Mouse (Mus musculus) megakaryocyte, embryonic 14.5 days (primary cell): ENCODE data around the gene Pigl. TPM values are rescaled to one million over a fixed set of nuclear protein-coding genes. Genes with fewer than 3 reads are reported as not detected.
"Not testable (repeated sequence)": the region's sequence is repeated elsewhere in the genome, so short reads cannot be mapped to it uniquely, and the experiment has no call there.

Source experiments
- H3K27me3 ChIP-seq: replicated peaks from 2 replicates; pipeline ENCODE3; 2012; ENCODE audit warnings: inconsistent platforms
- H3K36me3 ChIP-seq: replicated peaks from 2 replicates; pipeline ENCODE3; 2012; ENCODE audit warnings: low read length, inconsistent platforms, mixed read lengths
- H3K4me1 ChIP-seq: 2 replicates; pipeline ENCODE4 v1.6.1; 2012; ENCODE audit warnings: inconsistent platforms
- H3K4me3 ChIP-seq: replicated peaks from 2 replicates; pipeline ENCODE3; 2012; ENCODE audit warnings: moderate library complexity, mild to moderate bottlenecking, inconsistent platforms
- H3K9me3 ChIP-seq: 2 replicates; pipeline ENCODE4 v1.6.1; 2012; ENCODE audit warnings: inconsistent platforms
- FLI1 ChIP-seq: IDR thresholded peaks from 2 replicates; pipeline ENCODE4 v1.6.1; 2012; ENCODE audit warnings: low read length, inconsistent platforms, mixed read lengths
- GATA1 ChIP-seq: IDR thresholded peaks from 3 replicates; pipeline ENCODE4 v1.6.1; 2012; ENCODE audit warnings: mixed read lengths, low read length, inconsistent platforms, borderline replicate concordance
- polyA plus RNA-seq: library from polyadenylated mRNA; stranded (reverse); fragments of >175 nt; gene quantifications from 2 replicates; pipeline ENCODE4 v1.2.3, GENCODE M21; 2012; ENCODE audit warnings: low replicate concordance; ENCODE audit not compliant: insufficient read depth

Gene Pigl
- polyA plus RNA-seq, 1 experiment: 7.5 TPM

DNA sequence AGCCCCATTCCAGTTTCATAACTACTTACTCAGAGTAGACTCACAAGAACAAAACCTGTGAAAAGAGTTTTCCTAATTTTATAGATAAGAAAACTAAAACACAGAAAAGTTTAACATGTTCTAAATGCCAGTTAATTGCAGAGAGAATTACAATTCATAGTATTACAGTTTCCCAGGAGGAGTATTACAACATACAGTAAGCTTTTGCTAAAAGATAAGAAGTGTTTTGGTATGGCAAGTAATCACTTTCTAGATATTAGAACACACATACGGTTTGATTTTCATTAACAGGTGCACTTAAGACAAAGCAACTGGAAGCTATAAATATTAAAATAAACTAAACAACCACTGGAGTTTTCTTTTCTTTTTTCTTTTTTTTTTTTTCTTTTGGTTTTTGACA lies 3.1 kb upstream of the Pigl start:
- Histone ChIP-seq H3K4me1 (peaks cover 33% of the 10 kb centered on the region), H3K9me3 (no peaks in the 10 kb centered on the region), H3K4me3 (peak overlapping the region; percentile 98), H3K27me3 (no peaks in the 10 kb centered on the region), H3K36me3 (peaks cover 37% of the 10 kb centered on the region)
- TF ChIP-seq GATA1: no peak
- TF ChIP-seq FLI1: no peak

DNA sequence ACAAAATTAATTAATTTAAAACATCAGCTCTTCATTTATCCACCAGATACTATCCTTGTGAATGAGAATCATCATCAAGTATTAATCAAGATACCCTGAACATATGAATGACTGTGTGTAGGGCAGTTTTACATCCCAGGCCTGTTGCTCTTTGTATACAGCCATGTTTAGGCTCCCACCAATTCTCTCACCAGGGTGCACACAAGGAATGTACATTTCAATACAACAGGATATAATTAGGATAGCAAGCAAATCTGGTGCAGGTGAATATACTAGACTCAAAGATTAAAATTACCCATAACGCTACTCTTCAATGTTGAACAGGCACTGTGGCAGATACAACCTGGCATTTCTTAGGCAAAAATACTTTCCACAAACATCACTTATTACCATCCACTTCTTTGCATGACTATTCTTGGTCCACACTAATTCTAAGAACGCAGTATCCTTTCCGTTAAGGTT lies 2.2 kb upstream of the Pigl start:
- Histone ChIP-seq H3K36me3 (peaks cover 29% of the 10 kb centered on the region), H3K9me3 (no peaks in the 10 kb centered on the region), H3K4me1 (peaks cover 30% of the 10 kb centered on the region), H3K4me3 (peak overlapping the region; percentile 98), H3K27me3 (no peaks in the 10 kb centered on the region)
- no peak for TF ChIP-seq GATA1
- TF ChIP-seq FLI1: no peak

DNA sequence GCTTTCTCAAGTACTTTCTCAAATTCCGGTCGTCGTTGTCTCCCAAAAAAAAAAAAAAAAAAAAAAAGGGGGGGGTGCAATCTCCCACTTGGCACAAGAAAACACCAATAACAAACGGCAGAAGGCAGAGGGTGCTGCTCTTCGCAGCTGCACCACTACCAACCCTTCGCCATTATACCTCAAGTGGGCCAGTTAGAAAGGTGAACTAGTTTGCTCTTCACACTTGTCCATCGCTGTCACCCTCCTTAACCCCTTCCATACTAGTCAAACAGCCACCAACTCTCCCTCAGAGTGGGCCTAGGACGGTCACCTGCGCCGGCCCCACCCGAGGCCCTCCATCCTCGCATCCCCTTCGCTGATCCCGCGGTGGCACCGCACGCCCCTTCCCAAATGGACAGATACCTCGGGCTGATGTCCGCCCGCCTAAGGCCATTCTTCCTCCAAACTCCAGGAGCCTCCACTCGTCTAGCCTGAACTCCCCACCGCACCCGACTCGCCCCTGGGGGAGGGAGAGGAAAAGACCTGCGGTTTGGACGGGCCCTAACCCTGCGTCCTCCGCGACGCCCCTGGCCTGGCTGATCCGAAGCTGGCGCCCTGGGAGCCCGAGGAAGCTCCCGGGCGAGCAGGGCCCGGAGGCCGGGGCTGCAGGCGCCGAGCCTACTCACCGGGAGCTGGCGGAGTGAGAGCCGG lies 1.6 kb upstream of the Pigl start:
- peaks cover 28% of the 10 kb centered on the region for H3K36me3 ChIP-seq
- no peaks in the 10 kb centered on the region for H3K27me3 ChIP-seq
- peak overlapping the region; percentile 98 for H3K4me3 ChIP-seq
- TF ChIP-seq FLI1 (no peak), GATA1 (no peak)
- no peaks in the 10 kb centered on the region for H3K9me3 ChIP-seq
- peaks cover 34% of the 10 kb centered on the region for H3K4me1 ChIP-seq

DNA sequence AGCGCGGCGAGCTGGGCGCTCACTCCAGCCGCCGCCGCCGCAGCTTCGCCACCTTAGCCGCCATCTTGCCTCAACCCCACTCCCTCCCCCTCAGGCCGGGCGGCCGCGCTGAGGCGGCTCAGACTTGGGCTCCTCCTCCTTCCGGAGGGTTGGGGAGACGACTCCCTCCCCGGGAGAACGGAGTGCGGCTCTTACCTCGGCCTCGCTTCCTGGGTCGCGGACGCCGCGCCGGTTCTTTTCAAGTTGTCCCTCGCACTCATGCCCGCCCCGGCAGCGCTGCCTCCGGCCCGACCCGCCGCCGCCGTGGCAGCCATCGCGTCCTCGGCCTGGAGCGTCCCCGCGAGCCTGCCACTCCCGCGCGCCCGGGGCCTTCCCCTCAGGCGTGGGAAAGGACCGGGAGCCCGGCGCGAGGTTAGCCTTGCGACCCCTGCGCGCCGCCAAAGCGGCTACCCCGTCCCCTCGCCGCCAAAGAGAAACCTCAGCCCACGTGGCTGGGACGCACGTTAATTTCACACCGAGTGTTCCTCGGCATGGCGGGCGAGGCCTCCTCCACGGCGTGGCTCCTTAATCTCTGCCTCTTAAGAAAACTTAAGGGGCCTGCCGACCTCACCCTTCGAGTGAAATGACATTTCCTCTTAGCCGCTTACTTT lies 894 bp upstream of the Pigl start:
- TF ChIP-seq GATA1 (no peak), FLI1 (no peak)
- Histone ChIP-seq H3K4me3 (peak overlapping the region; percentile 98), H3K36me3 (peaks cover 26% of the 10 kb centered on the region), H3K9me3 (no peaks in the 10 kb centered on the region), H3K27me3 (no peaks in the 10 kb centered on the region), H3K4me1 (peaks cover 34% of the 10 kb centered on the region)

DNA sequence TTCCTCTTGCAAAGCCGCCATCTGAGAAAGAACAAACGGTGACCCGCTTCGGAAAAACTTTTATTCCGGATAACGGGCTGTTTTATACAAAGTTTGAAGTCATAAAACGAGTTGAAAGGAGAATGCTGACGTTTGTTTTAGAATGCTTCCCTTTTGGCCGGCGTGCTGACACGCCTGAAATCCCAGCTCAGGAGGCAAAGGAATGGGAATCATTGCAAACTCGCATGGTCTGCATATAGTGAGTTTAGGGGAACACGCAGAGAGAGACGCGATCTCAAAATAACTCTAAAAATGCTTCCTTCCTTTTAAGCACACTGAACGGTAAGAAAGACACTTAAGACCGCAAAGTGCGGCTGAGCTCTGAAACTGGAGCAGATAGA lies 379 bp upstream of the Pigl start:
- Histone ChIP-seq H3K27me3 (no peaks in the 10 kb centered on the region), H3K9me3 (no peaks in the 10 kb centered on the region), H3K4me3 (peak overlapping the region; percentile 98), H3K36me3 (peaks cover 26% of the 10 kb centered on the region), H3K4me1 (peaks cover 34% of the 10 kb centered on the region)
- TF ChIP-seq GATA1 (no peak), FLI1 (no peak)

DNA sequence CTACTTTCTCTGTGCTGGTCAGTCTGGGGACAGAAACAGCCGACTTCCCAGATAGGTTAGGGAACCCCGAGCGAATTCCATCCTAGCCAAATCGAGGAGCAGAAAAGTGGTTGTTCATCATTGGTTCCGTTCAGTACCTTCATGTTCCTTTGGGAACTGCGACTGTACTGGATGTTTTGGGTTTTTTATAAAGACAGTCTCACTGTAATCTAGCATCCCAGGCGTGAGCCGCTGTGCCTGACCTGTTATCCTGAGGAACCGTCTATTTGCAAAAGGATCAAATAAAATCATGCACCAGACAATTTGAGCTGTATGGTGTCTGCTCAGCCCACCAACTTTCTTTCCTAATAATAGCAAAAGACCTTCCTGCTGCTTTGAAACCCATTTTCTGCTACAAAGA lies 520 bp downstream of the Pigl start:
- Histone ChIP-seq H3K27me3 (no peaks in the 10 kb centered on the region), H3K4me1 (peaks cover 36% of the 10 kb centered on the region), H3K4me3 (peak overlapping the region; percentile 98), H3K9me3 (no peaks in the 10 kb centered on the region), H3K36me3 (peaks cover 22% of the 10 kb centered on the region)
- no peak for TF ChIP-seq GATA1
- no peak for TF ChIP-seq FLI1

DNA sequence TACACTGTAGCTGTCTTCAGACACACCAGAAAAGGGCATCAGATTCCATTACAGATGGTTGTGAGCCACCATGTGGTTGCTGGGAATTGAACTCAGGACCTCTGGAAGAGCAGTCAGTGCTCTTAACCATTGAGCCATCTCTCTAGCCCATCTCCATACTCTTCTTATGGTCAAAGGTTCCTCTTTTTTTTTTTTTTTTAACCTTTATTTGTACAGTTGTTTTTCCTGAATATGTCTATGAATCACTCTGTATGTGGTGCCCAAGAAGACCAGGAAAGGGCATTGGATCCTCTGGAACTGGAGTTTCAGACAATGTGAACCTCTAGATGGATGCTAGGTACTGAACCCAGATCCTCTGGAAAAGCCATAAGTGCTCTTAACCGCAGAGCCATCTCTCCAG lies 4.3 kb downstream of the Pigl start:
- not testable (repeated sequence) for H3K27me3 ChIP-seq, H3K4me3 ChIP-seq, H3K9me3 ChIP-seq
- peaks cover 66% of the 10 kb centered on the region for H3K4me1 ChIP-seq
- peaks cover 19% of the 10 kb centered on the region for H3K36me3 ChIP-seq

DNA sequence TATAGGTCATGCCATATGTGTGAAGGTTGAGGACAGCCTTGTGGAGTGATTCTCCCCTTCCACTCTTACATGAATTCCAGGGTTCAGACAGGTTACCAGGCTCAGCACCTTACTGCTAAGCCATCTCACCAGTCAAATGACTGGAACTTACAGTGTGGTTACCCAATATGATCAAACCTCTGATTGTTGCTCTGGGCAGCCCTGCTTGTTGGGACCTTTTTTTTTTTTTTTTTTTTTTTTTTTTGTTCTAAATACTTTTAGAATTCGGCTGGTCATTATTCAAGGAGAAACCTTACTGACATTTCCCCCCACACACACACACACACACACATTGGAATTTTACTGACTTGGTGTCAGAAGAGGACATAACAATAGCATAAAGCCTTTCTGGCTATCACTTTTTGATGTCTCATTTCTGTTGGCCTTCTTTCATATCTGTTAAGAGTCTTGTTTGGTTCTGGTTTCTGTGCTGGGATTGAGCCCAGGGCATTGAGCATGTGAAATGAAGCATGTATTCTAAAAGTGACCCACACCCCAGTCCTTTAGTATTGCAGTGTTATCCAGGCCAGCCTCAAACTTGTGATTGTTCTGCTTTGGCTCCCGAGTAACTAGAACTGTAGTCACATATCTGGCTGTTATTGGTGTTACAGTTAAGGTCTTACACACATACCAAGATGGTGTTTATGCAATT lies 5.1 kb downstream of the Pigl start:
- H3K27me3 ChIP-seq: no peaks in the 10 kb centered on the region
- H3K4me3 ChIP-seq: peak overlapping the region; percentile 23
- H3K36me3 ChIP-seq: peaks cover 20% of the 10 kb centered on the region
- no peaks in the 10 kb centered on the region for H3K9me3 ChIP-seq
- H3K4me1 ChIP-seq: peaks cover 74% of the 10 kb centered on the region
- TF ChIP-seq FLI1: no peak
- TF ChIP-seq GATA1: no peak

DNA sequence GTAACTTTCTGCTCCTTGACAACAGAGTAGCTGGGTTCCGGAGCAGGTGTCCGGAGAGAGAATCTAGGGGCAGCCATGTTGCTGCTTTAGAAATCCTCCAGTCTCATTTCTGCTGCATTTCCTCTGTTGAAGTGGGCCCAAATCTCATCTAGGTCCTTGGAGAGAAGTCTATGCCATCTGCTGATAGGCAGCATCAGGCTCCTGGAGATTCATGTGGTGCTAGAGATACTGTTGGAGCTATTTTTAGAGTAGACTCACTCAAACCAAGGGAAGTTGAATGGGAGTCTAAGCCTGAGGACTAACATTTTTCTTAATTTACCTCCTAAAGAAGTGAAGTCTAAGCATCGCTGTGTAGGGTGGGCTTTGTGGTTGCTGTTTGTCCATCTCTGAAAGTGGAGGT lies 6.4 kb downstream of the Pigl start:
- Histone ChIP-seq H3K36me3 (peaks cover 29% of the 10 kb centered on the region), H3K4me3 (no peak overlapping the region), H3K27me3 (no peaks in the 10 kb centered on the region), H3K4me1 (peaks cover 84% of the 10 kb centered on the region), H3K9me3 (no peaks in the 10 kb centered on the region)
- TF ChIP-seq GATA1 (no peak), FLI1 (no peak)

DNA sequence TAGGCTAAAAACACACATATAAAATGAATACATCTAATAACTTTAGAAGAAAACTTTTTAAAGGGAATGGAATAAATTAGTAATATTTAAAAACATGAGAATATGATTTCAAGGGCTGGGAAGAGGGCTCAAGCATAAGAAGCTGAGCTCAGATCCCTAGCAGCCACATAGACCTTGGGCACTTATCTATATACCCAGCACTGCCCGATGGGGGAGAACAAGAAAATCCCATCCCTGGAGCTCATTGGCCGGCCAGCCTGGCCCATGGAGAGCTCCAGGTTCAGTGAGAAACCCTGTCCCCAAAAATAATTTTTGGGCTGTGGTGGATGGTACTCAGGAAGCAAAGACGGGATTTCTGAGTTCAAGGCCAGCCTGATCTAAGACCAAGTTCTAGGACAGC lies 7.6 kb downstream of the Pigl start:
- Histone ChIP-seq H3K36me3 (peaks cover 35% of the 10 kb centered on the region), H3K4me1 (peaks cover 87% of the 10 kb centered on the region)

More for the DNA sequence above, 7.6 kb downstream of the Pigl start:
- Histone ChIP-seq H3K4me3 (no peak overlapping the region), H3K9me3 (no peaks in the 10 kb centered on the region), H3K27me3 (no peaks in the 10 kb centered on the region)
- TF ChIP-seq GATA1: no peak
- no peak for TF ChIP-seq FLI1
